Mouse (Mus musculus): ENCODE measurements around the gene Rimkla.

GRCm38 (mm10) chr4:119467720-119468380, 24.6 kb downstream of the Rimkla start:
- TF ChIP-seq POLR2A (IDR thresholded peaks at IDR 0.05; ENCODE audit: borderline replicate concordance, low read depth, low read length) (no peak), CTCF (IDR thresholded peaks at IDR 0.05; ENCODE audit: low read depth, low read length) (no peak)
